Comparison of ENCODE assay signal across 30 mouse cellular contexts in genomic region chr10:112409525-112409924, GRCm38 (mm10).
"Had no signal": no experiment of that assay in that cellular context is flagged by ENCODE, and none has a peak within 500 bp of the region (broad histone marks: within the 10 kb centered on the region; RNA-seq: fewer than 3 reads in every experiment).

No protein-coding gene starts in this region.

- H3K9me3 ChIP-seq: limb, embryonic 10.5 days; limb, embryonic 12.5 days; limb, embryonic 13.5 days; limb, embryonic 15.5 days; liver, embryonic 12.5 days; liver, embryonic 13.5 days; liver, embryonic 15.5 days; lung, embryonic 15.5 days; midbrain, embryonic 10.5 days; midbrain, embryonic 12.5 days; midbrain, embryonic 13.5 days; midbrain, embryonic 15.5 days; neural tube, embryonic 12.5 days had no signal

- H3K27me3 ChIP-seq: limb, embryonic 12.5 days; limb, embryonic 13.5 days; limb, embryonic 15.5 days; liver, embryonic 12.5 days; liver, embryonic 13.5 days; liver, embryonic 15.5 days; lung, embryonic 15.5 days; megakaryocyte, embryonic 14.5 days; midbrain, embryonic 12.5 days; midbrain, embryonic 13.5 days; midbrain, embryonic 15.5 days; neural tube, embryonic 12.5 days had no signal

- H3K36me3 ChIP-seq: limb, embryonic 10.5 days; limb, embryonic 12.5 days; limb, embryonic 13.5 days; limb, embryonic 15.5 days; liver, embryonic 12.5 days; liver, embryonic 13.5 days; liver, embryonic 15.5 days; lung, embryonic 15.5 days; midbrain, embryonic 10.5 days; midbrain, embryonic 12.5 days; midbrain, embryonic 13.5 days; midbrain, embryonic 15.5 days; neural tube, embryonic 12.5 days had no signal

- H3K4me3 ChIP-seq: limb, embryonic 10.5 days; limb, embryonic 12.5 days; limb, embryonic 13.5 days; limb, embryonic 15.5 days; liver, embryonic 12.5 days; liver, embryonic 13.5 days; liver, embryonic 15.5 days; lung, embryonic 15.5 days; megakaryocyte, embryonic 14.5 days; midbrain, embryonic 10.5 days; midbrain, embryonic 12.5 days; midbrain, embryonic 13.5 days; midbrain, embryonic 15.5 days; myocyte; neural tube, embryonic 12.5 days had no signal

- H3K4me2 ChIP-seq: limb, embryonic 12.5 days; limb, embryonic 13.5 days; limb, embryonic 15.5 days; liver, embryonic 11.5 days; liver, embryonic 12.5 days; liver, embryonic 13.5 days; liver, embryonic 15.5 days; lung, embryonic 14.5 days; lung, embryonic 15.5 days; midbrain, embryonic 11.5 days; midbrain, embryonic 12.5 days; midbrain, embryonic 13.5 days; midbrain, embryonic 15.5 days; neural tube, embryonic 12.5 days had no signal

- DNase-seq: left cerebral cortex, postnatal 4 days; liver; liver, embryonic 13.5 days; liver, postnatal 0 days; lung, adult 18-20 months; lung, adult 2 months; lung, embryonic 14.5 days; lung, postnatal 10 days; lung, postnatal 14 days; lung, postnatal 36 days; lung, postnatal 4 days; midbrain, embryonic 14.5 days had no signal

- H3K9ac ChIP-seq: limb, embryonic 12.5 days; limb, embryonic 13.5 days; limb, embryonic 15.5 days; liver, embryonic 12.5 days; liver, embryonic 13.5 days; liver, embryonic 14.5 days; liver, embryonic 15.5 days; liver, postnatal 0 days; lung, embryonic 14.5 days; lung, embryonic 15.5 days; midbrain, embryonic 12.5 days; midbrain, embryonic 13.5 days; midbrain, embryonic 15.5 days; neural tube, embryonic 12.5 days had no signal

- H3K4me1 ChIP-seq: limb, embryonic 10.5 days; limb, embryonic 12.5 days; limb, embryonic 13.5 days; limb, embryonic 15.5 days; liver, embryonic 12.5 days; liver, embryonic 13.5 days; liver, embryonic 15.5 days; lung, embryonic 15.5 days; megakaryocyte, embryonic 14.5 days; midbrain, embryonic 10.5 days; midbrain, embryonic 12.5 days; midbrain, embryonic 13.5 days; midbrain, embryonic 15.5 days; neural tube, embryonic 12.5 days had no signal

- H3K27ac ChIP-seq: limb, embryonic 10.5 days; limb, embryonic 12.5 days; limb, embryonic 13.5 days; limb, embryonic 15.5 days; liver, embryonic 12.5 days; liver, embryonic 13.5 days; liver, embryonic 14.5 days; liver, embryonic 15.5 days; lung, embryonic 15.5 days; macrophage; midbrain, embryonic 10.5 days; midbrain, embryonic 12.5 days; midbrain, embryonic 13.5 days; midbrain, embryonic 15.5 days; neural tube, embryonic 12.5 days had no signal
